Mouse (Mus musculus) right cerebral cortex, adult 2 months (tissue): ENCODE results near the gene Vps13d.

ENCODE experiments used
- DNase-seq, 2 experiments: peaks; one replicate each; pipeline ENCODE4 v3.0.0; 2021 to 2022; ENCODE audit warnings: low spot score in 2 of 2

Vps13d gene

DNA sequence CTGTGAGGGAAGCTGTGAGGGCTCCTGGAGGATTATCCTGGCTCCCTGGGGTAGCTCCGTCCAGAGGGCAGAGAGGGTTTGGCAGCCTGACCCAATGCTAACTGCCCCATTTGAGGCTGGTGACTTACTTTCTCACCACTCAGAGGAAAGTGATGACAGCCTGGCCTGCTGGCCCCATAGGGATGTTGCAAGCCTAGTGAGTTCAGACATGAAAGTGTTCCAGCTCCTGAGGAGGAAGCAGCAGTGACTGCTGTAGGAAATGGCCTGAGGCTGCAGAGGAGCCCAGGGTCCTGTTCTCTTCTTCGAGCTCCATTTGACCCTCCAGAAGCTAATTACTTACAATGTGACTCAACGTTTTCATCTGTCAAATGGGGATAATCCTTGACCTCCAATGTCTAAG lies 157.8 kb downstream of the Vps13d start:
- DNase-seq: no peak

GRCm38 (mm10) chr4:145035450-145035849 lies 159.4 kb downstream of the Vps13d start:
- DNase-seq: no peak

DNA sequence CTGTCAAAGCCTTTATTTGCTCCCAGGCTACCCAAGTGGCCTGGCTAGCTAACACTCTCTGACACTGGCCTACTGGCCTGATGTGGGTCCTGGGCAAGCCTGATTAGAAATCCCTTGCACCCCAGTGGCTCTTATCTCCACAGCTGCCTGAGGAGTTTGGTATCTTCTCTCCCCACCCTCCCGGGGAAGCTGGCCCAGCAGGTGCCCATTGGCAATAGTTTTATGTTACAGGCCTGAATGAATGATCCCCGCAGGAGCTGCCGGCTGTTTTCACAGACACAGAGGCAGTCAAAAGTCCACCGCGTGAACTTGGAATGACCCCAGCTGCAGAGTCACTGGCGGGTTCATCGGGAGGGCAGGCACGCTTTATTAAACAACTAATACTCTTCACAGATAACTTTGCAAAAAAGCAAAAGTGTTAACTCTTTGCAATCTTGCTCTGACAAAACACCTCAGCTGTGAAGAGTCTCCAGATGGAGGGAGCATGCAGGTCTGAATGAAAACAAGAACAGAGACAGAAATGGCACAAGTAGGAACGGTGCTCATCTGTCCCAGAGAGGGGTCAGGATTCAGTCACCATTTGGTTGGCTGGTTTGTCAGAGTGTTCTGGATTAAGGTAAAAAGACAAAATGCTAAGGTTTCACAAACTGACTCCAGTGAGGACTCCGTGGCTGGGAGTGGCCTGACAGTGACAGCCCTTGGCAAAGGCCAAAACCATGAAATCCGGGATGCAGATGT lies 160.1 kb downstream of the Vps13d start:
- no peak for DNase-seq

DNA sequence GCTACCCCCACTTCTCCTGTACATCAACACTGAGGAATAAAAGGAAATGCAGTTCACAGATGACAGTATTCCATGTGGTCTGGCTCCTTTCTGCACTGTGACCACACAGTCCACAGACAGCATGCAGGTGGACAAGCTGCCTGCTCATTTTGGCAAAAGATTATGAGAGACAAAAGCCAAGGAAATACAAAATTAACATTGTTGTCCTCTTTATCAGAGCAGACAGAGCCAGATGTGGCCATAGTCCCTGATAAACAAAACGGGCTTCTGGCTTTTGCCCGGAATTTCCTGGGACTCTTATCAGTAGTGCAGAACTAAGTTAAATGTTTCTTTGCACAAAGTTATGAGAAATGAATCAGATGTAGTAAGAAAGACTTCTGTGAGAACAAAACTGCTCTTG lies 161.4 kb downstream of the Vps13d start:
- DNase-seq: no peak

- no peak for DNase-seq
These were observed 162.2 kb downstream of the Vps13d start for GRCm38 (mm10) chr4:145032637-145033036.

GRCm38 (mm10) chr4:145031510-145031909 lies 163.3 kb downstream of the Vps13d start:
- DNase-seq: no peak

DNA sequence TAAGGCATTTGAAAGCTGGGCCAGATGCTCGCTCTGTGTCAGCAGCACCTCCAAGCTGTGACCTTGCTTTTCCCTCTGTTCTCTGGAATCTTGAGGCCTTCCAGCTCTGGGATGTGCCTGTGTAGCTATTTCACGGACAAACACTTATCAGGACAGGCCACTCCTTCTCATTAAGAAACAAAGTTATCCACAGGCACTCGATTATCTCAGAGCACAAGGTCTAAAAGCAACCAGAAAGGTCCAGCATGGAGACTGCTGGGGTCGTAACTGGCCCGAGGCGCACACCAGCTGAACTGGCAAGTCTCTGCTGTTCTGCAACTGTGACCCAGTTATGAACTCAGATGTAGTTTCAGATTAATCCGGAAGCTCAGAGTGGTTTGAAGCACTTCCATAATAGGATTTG lies 168.4 kb downstream of the Vps13d start:
- DNase-seq: no peak

DNA sequence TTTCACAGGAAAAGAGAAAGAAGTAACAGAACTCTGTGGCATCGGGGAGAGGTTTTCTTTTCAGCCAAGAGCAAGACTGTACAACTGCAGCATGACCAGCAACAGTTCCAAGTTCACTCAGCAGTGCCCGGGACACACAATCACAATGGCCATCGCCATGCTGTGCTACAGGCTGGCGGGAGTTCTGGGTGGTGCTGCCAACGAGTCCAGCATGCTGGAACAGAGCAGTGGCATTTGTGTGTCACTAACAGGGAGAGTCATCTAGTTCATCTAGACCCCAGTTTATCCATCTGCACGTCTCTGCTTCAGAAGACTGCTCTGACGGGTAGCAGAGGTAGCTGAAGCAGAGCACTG lies 169.4 kb downstream of the Vps13d start:
- peak in 1 of 2 experiments; percentile 27 for DNase-seq

GRCm38 (mm10) chr4:145024694-145025408 lies 170.0 kb downstream of the Vps13d start:
- no peak for DNase-seq

- no peak for DNase-seq
These were observed 170.9 kb downstream of the Vps13d start for GRCm38 (mm10) chr4:145023911-145024310.

DNA sequence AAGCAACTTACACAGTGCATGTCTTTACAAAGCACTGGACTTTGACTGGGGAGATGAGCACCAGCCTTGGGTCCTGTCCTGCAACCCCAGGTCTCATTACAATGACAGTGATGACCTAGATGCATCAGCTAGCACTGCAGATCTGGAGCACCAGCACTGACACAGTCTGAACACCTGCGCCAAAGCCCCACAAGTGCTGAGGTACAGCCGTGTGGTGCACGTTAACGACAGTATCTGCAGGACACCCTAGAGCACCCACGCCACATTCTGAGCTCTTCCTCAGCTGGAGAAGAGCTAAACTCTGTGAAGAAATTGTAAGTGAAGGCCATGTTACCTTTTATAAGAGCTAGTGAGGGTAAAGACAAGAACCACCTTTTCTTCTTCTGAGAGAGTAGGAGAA lies 172.0 kb downstream of the Vps13d start:
- DNase-seq: no peak

DNA sequence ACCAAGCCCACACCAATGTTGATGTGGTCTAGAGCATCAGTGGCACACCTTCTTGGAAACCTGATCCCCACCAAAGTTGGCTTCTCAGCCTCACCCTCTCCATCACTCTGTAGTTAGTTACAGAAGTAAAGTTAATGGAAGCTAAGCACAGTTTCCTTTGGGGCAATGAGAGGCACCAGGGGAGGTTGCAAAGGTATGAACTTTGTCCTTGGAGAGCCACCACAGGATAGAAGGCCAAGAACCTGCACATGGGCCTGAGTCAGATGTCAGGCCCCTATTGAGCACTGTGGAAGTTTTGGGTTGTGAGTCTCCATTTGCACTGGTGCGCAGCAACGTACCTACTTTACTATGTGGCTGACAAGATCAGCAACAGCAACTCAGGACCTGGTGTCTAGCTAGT lies 172.6 kb downstream of the Vps13d start:
- no peak for DNase-seq

DNA sequence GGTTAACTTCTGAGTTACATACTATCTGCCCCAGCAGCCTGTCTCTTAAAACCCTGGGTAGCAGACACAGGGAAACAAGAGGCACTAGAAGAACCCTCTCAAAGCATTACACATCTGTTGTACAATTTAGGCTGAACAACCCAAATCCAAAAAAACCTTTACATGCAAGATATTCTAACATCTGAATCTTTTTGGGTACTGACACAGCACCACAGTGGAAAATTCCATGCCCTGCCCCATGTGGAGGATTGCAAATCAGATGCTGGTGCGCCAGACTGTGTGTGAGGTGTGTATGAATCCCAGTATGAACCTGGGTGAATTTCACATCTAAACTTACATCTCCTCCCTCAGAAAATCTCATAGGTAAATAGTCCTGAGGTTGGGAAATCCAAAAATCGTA lies 174.4 kb downstream of the Vps13d start:
- no peak for DNase-seq

- DNase-seq: no peak
These were observed 175.6 kb downstream of the Vps13d start for GRCm38 (mm10) chr4:145019121-145019714.

DNA sequence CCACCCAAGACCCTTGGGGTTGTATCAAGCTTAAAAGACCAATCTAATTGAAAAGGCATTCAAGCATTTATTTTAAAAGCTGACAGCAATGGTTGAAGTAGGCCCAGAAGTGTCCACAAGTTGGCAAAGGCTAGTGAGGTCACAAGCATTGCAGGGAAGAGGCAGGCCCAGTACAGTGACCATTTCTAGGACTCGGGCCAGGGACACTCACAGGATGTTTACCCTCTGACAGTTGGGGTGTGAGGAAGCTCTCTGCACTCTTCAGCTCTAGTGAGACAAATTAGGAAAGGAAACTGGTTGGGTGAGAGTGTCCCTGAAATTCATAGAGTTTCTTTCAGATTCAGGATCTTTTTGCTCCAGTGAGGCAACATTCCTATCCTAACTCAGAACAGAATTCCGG lies 177.1 kb downstream of the Vps13d start:
- no peak for DNase-seq

DNA sequence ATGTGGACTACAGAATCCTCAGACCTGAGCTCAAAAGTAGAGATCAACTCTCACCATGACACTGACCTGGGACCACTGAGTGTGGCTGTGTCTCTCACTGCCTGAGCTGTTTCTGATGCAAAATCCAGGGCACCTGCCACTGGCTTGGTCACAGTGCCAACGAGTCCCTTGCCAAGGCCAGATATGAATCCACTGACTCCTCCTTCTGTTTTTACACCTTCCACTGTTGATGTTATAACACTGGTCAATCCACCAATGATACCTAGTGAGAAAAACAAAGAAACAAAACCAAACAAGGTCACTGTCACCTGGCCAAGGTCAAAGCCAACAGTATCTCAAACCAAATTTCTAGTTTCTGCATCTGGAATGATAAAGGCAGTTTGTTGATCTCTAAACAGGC lies 178.1 kb downstream of the Vps13d start:
- no peak for DNase-seq

DNA sequence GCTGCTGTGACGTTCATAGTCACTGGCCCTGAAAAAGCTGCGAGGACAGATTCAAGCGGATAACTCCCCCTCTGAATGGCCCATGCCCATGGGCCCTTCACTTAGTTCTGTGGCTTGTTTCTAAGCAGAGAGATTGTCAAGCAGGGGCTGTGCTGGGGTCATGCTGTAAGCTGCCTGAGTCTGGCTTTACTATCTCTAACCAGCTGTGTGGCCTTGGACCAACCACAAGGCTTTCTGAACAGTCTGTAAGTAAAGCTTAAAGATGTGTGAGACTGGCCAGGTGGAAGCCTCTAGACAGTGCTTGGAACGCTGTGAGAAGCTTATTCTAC lies 180.2 kb downstream of the Vps13d start:
- no peak for DNase-seq

DNA sequence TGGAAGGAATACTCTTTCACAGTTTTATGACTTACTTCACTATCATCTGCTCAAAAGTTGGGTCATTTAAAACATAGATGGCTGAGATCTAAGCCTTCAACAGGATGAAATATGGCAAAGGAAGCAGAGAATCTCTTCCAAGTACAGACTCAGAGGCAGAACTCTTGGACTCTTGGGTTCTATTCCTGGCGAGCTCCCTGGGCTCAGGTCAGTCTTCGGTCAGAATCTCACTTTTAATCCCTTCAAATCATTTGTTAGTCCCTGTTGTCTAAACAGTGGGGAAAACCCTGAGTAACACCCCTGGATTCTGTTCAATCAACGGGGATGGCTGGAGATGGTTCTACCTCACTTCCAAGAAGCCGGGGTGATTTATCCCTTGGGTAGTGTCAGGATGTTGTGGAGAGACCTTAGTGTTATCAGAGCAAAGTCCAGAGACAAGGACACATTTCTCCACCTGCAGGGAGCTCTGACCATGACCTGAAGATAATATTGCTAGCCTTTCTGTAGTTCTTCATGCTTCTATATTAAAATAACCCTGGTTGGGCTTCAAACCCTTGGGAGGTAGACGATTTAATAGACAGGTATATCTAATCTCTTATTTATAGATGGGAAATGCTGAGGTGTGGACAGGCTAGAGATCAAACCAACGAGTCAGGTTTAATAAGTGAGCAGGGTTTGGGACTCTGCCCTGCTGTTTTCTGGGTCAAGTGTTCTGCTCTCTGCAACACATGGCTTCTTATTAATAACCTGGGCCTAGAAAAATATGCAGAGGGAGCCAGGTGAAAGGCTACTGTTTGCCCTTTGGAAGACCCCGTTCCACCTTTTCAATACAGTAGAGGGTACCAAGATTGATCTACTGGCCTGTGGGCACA lies 180.8 kb downstream of the Vps13d start:
- DNase-seq: no peak

DNA sequence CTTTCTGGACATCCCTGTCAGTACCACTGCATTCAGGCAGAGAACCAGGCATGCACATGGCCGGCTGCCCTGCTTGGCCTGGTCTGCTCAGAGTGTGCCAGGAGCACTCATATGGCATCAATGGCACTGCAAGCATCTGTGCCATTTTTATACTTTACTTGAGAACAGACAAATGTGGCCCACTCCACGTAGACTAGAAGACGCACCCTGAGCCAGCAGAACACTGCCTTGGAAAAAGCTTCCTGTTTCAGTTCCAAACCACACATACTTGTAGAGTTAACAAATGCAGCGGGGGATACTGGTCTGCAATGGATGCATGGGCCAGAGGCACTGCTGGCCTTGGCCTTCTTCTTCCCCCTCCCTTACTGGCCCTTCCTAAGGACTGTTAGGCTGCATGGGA lies 181.6 kb downstream of the Vps13d start:
- DNase-seq: no peak

DNA sequence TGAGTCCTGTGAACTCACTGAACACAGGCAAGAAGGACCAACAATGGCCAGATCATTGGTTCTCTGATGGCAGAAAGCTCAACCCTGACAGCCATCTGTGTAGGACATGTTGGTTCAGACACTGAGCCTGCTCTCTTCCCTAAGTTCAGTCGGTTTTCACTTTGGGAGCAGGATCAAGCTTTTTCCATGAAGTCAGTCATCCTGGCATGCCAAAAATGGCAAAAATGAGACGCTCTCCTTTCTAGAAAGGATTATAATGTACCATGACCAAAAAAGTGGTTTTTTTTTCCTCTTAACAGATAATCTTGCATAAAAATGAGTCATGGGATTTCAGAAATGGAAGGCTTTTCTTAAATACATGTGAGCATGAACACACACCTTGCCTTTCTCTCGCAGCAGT lies 183.6 kb downstream of the Vps13d start:
- DNase-seq: no peak

GRCm38 (mm10) chr4:145009934-145010333 lies 184.9 kb downstream of the Vps13d start:
- DNase-seq: no peak

DNA sequence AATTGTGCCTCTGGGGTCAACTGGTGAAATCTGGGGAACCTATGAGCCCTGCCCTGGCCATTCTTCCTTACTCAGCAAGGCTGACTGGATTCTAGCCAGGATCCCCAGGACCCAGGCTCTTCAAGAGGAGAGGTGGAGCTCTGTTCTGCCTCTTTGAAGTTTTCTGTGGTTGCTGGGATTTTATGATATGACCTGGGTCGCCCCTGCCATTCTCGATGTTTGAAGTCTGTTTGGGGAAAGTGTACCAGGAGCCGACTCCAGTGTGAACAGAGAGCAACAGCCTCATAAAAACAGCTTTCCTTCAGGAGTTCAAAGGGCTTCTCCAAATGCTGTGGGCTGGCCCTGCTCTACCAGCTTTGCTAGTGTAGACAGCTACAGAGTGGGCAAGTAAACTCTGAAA lies 185.4 kb downstream of the Vps13d start:
- DNase-seq: no peak
